Mouse (Mus musculus): Measurements from ENCODE around the gene Gm3269. TPM values are rescaled to one million over a fixed set of nuclear protein-coding genes. Genes with fewer than 3 reads are reported as not detected.
"Not testable (repeated sequence)": the region's sequence is repeated elsewhere in the genome, so short reads cannot be mapped to it uniquely, and the experiment has no call there.

The Gm3269 gene
- not detected in 2 replicates for polyA plus RNA-seq (2016; fragmentation: Nextera tagmentation; extraction: Ambion mirVana)

- H3K4me1 ChIP-seq; H3K9ac ChIP-seq; H3K4me3 ChIP-seq; H3K27ac ChIP-seq; H3K4me2 ChIP-seq (replicated peaks); ATAC-seq (ENCODE audit: low FRiP score); H3K9me3 ChIP-seq (replicated peaks); H3K27me3 ChIP-seq; H3K36me3 ChIP-seq: not testable (repeated sequence)
- WGBS: 80% methylated on average over 1 of the region's 4 CpGs
Observed at GRCm38 (mm10) chr14:4837806-4838205, at the start of gene Gm3269. Gene Gm3269, plus strand, starts transcription at chr14:4838106.

GRCm38 (mm10) chr14:4806421-4806820 lies 31.5 kb upstream of the Gm3269 start:
- not testable (repeated sequence) for H3K9me3 ChIP-seq (replicated peaks); H3K4me1 ChIP-seq; H3K27me3 ChIP-seq; H3K4me2 ChIP-seq (replicated peaks); H3K4me3 ChIP-seq; H3K27ac ChIP-seq; H3K36me3 ChIP-seq; H3K9ac ChIP-seq; ATAC-seq (ENCODE audit: low FRiP score)
- WGBS: 84% methylated on average over 6 of the region's 6 CpGs

GRCm38 (mm10) chr14:4821950-4822349 lies 16.0 kb upstream of the Gm3269 start:
- H3K27ac ChIP-seq; H3K4me2 ChIP-seq (replicated peaks); H3K4me3 ChIP-seq; H3K9me3 ChIP-seq (replicated peaks); ATAC-seq (ENCODE audit: low FRiP score); H3K4me1 ChIP-seq; H3K36me3 ChIP-seq; H3K27me3 ChIP-seq; H3K9ac ChIP-seq: not testable (repeated sequence)
- 67% methylated on average over 1 of the region's 7 CpGs for WGBS

GRCm38 (mm10) chr14:4855299-4855980 lies 17.5 kb downstream of the Gm3269 start, which contains the start of gene Gm3264:
Gene Gm3264, plus strand, starts transcription at chr14:4855576.
- not testable (repeated sequence) for H3K36me3 ChIP-seq; H3K9me3 ChIP-seq (replicated peaks); H3K4me1 ChIP-seq; H3K27me3 ChIP-seq; H3K27ac ChIP-seq; ATAC-seq (ENCODE audit: low FRiP score)
- Histone ChIP-seq H3K4me2 (replicated peaks) (peak within 1 kb of the TSS; percentile 56), H3K9ac (peak within 1 kb of the TSS; percentile 59), H3K4me3 (peak within 1 kb of the TSS; percentile 42)
- 9% methylated on average over 38 of the region's 59 CpGs for WGBS

- H3K9ac ChIP-seq; ATAC-seq (ENCODE audit: low FRiP score): not testable (repeated sequence)
- 100% methylated on average over 1 of the region's 3 CpGs for WGBS
Observed at GRCm38 (mm10) chr14:4892116-4892515, 54.2 kb downstream of the Gm3269 start, which contains the start of gene Gm3278. Gene Gm3278, plus strand, starts transcription at chr14:4892416.

More at GRCm38 (mm10) chr14:4892116-4892515, 54.2 kb downstream of the Gm3269 start, which contains the start of gene Gm3278:
- H3K4me2 ChIP-seq (replicated peaks); H3K4me3 ChIP-seq; H3K36me3 ChIP-seq; H3K9me3 ChIP-seq (replicated peaks); H3K27ac ChIP-seq; H3K27me3 ChIP-seq; H3K4me1 ChIP-seq: not testable (repeated sequence)

Other genes starting within 250 kb of the Gm3269 start
- gene Gm8159, start 205.8 kb upstream of the Gm3269 start, polyA plus RNA-seq (2016; fragmentation: Nextera tagmentation; extraction: Ambion mirVana): not detected in 2 replicates
- gene Gm3239, start 173.9 kb upstream of the Gm3269 start, polyA plus RNA-seq (2016; fragmentation: Nextera tagmentation; extraction: Ambion mirVana): 0.23 TPM in 1 of 2 replicates, not detected in the other
- not detected in 2 replicates for gene Gm7876, start 128.9 kb upstream of the Gm3269 start, polyA plus RNA-seq (2016; fragmentation: Nextera tagmentation; extraction: Ambion mirVana)
- gene Gm3252, start 111.3 kb upstream of the Gm3269 start, polyA plus RNA-seq (2016; fragmentation: Nextera tagmentation; extraction: Ambion mirVana): 0.65 and 1.0 TPM in 2 replicates
- not detected in 2 replicates for gene Gm9602, start 61.8 kb upstream of the Gm3269 start, polyA plus RNA-seq (2016; fragmentation: Nextera tagmentation; extraction: Ambion mirVana)
- gene Gm3264, start 17.5 kb downstream of the Gm3269 start, polyA plus RNA-seq (2016; fragmentation: Nextera tagmentation; extraction: Ambion mirVana): 0.61 and 2.2 TPM in 2 replicates
- 0.18 TPM in 1 of 2 replicates, not detected in the other for gene Gm3278, start 54.3 kb downstream of the Gm3269 start, polyA plus RNA-seq (2016; fragmentation: Nextera tagmentation; extraction: Ambion mirVana)
- gene Gm8297, start 145.8 kb downstream of the Gm3269 start, polyA plus RNA-seq (2016; fragmentation: Nextera tagmentation; extraction: Ambion mirVana): not detected in 2 replicates
- not detected in 2 replicates for gene Gm3298, start 177.8 kb downstream of the Gm3269 start, polyA plus RNA-seq (2016; fragmentation: Nextera tagmentation; extraction: Ambion mirVana)
- not detected in 2 replicates for gene 4930555G01Rik, start 212.5 kb downstream of the Gm3269 start, polyA plus RNA-seq (2016; fragmentation: Nextera tagmentation; extraction: Ambion mirVana)
- gene Gm8281, start 232.9 kb downstream of the Gm3269 start, polyA plus RNA-seq (2016; fragmentation: Nextera tagmentation; extraction: Ambion mirVana): 1.9 and 3.8 TPM in 2 replicates